Mouse (Mus musculus) heart, postnatal 0 days (tissue): ENCODE measurements around the gene Sertad2.

Experiments used
- CTCF ChIP-seq: IDR thresholded peaks from 2 replicates; pipeline ENCODE4 v1.5.1; 2016; ENCODE audit warnings: antibody characterized with exemption, control low read depth, low read depth
- EP300 ChIP-seq: IDR thresholded peaks from 2 replicates; pipeline ENCODE4 v1.6.1; 2016; ENCODE audit warnings: antibody characterized with exemption, low read depth

GRCm38 (mm10) chr11:20582758-20583157, 39.7 kb downstream of the Sertad2 start:
- no peak for TF ChIP-seq CTCF
- TF ChIP-seq EP300: no peak
